Comparison of ENCODE assay signal across 8 mouse cellular contexts in genomic region chr5:8995966-8996685, GRCm38 (mm10). TPM values are rescaled to one million over a fixed set of nuclear protein-coding genes. Genes with fewer than 3 reads are reported as not detected.
DNase-seq lines count a peak whose midpoint lies in the region; ATAC-seq and TF ChIP-seq lines count a peak whose summit lies in the region.

No protein-coding gene starts in this region.

- H3K4me2 ChIP-seq in heart, embryonic 12.5 days: peak overlapping the region; percentile 90
- peak overlapping the region; percentile 68 for H3K4me2 ChIP-seq in limb, embryonic 14.5 days (replicated peaks; ENCODE audit: low read depth, low read length, severe bottlenecking)

- WGBS in lung, adult 2 months: 6% methylated on average over 13 of the region's 13 CpGs
- WGBS in heart, embryonic 12.5 days: 15% methylated on average over 13 of the region's 13 CpGs
- 13% methylated on average over 13 of the region's 13 CpGs for WGBS in limb, embryonic 14.5 days
- 7% methylated on average over 13 of the region's 13 CpGs for WGBS in olfactory bulb, adult 2 months

- peaks cover 25% of the 10 kb centered on the region for H3K36me3 ChIP-seq in heart, embryonic 12.5 days
- H3K36me3 ChIP-seq in limb, embryonic 14.5 days (ENCODE audit: control insufficient read depth, insufficient read depth, low read length): peaks cover 13% of the 10 kb centered on the region

- no peaks in the 10 kb centered on the region for H3K9me3 ChIP-seq in heart, embryonic 12.5 days (replicated peaks)
- no peaks in the 10 kb centered on the region for H3K9me3 ChIP-seq in limb, embryonic 14.5 days (ENCODE audit: control insufficient read depth, low read length)

- TF ChIP-seq POLR2A in lung, adult 2 months (IDR thresholded peaks at IDR 0.05; ENCODE audit: borderline replicate concordance, extremely low read depth, low read depth, low read length): no peak
- TF ChIP-seq POLR2A in bone marrow macrophage, adult 2 months (IDR thresholded peaks at IDR 0.05; ENCODE audit: borderline replicate concordance, low read depth, low read length): no peak
- TF ChIP-seq POLR2A in limb, embryonic 14.5 days (IDR thresholded peaks at IDR 0.05; ENCODE audit: borderline replicate concordance, extremely low read depth, insufficient read depth, insufficient read length): no peak
- no peak for TF ChIP-seq POLR2A in olfactory bulb, adult 2 months (IDR thresholded peaks at IDR 0.05; ENCODE audit: insufficient read depth, low read depth, low read length)

- H3K4me3 ChIP-seq in lung, adult 2 months (replicated peaks; ENCODE audit: extremely low read depth, low read depth, low read length): peak overlapping the region; percentile 86
- peak overlapping the region; percentile 77 for H3K4me3 ChIP-seq in bone marrow macrophage, adult 2 months (ENCODE audit: insufficient read depth, low read length)
- peak overlapping the region; percentile 85 for H3K4me3 ChIP-seq in heart, embryonic 12.5 days
- peak overlapping the region; percentile 72 for H3K4me3 ChIP-seq in limb, embryonic 14.5 days (replicated peaks; ENCODE audit: low read length)
- peak overlapping the region; percentile 84 for H3K4me3 ChIP-seq in olfactory bulb, adult 2 months (ENCODE audit: insufficient read depth, low read depth, low read length)

- no peak for TF ChIP-seq CTCF in lung, adult 2 months (IDR thresholded peaks at IDR 0.05; ENCODE audit: insufficient read depth, low read length)
- TF ChIP-seq CTCF in bone marrow macrophage, adult 2 months (IDR thresholded peaks at IDR 0.05; ENCODE audit: low read depth, low read length): no peak
- no peak for TF ChIP-seq CTCF in olfactory bulb, adult 2 months (IDR thresholded peaks at IDR 0.05; ENCODE audit: insufficient read depth, low read depth, low read length)

- no peak for DNase-seq in lung, adult 2 months
- no peak for DNase-seq in lung, postnatal 4 days
- no peak for DNase-seq in limb, embryonic 14.5 days (ENCODE audit: low spot score)
- DNase-seq in thymus, postnatal 0 days (ENCODE audit: low spot score): no peak

- no peaks in the 10 kb centered on the region for H3K27me3 ChIP-seq in heart, embryonic 12.5 days (replicated peaks)
- no peaks in the 10 kb centered on the region for H3K27me3 ChIP-seq in limb, embryonic 14.5 days (ENCODE audit: control insufficient read depth, insufficient read depth, low read length)

- H3K4me1 ChIP-seq in lung, adult 2 months (ENCODE audit: control insufficient read depth, insufficient read depth, low read length): peaks cover 4% of the 10 kb centered on the region; the same call in 1 of the 2 replicates
- peaks cover 12% of the 10 kb centered on the region for H3K4me1 ChIP-seq in bone marrow macrophage, adult 2 months (ENCODE audit: control insufficient read depth, insufficient read depth, low read length)
- H3K4me1 ChIP-seq in heart, embryonic 12.5 days (replicated peaks): peaks cover 10% of the 10 kb centered on the region
- peaks cover 7% of the 10 kb centered on the region for H3K4me1 ChIP-seq in limb, embryonic 14.5 days (ENCODE audit: control insufficient read depth, insufficient read depth, low read length)
- H3K4me1 ChIP-seq in olfactory bulb, adult 2 months (ENCODE audit: control insufficient read depth, insufficient read depth, low read length): no peaks in the 10 kb centered on the region

- peak overlapping the region; percentile 59 for H3K27ac ChIP-seq in bone marrow macrophage, adult 2 months (ENCODE audit: insufficient read depth, low read depth, low read length)
- H3K27ac ChIP-seq in heart, embryonic 12.5 days (ENCODE audit: poor library complexity, severe bottlenecking): peak overlapping the region; percentile 93
- peak overlapping the region; percentile 81 for H3K27ac ChIP-seq in limb, embryonic 14.5 days (replicated peaks; ENCODE audit: low read depth, low read length)
- no peak overlapping the region for H3K27ac ChIP-seq in olfactory bulb, adult 2 months (ENCODE audit: insufficient read depth, low read depth, low read length)

- H3K9ac ChIP-seq in heart, embryonic 12.5 days: peak overlapping the region; percentile 92
- peak overlapping the region; percentile 85 for H3K9ac ChIP-seq in limb, embryonic 14.5 days (ENCODE audit: low read depth, low read length, severe bottlenecking)

- no peak for ATAC-seq in heart, embryonic 12.5 days (ENCODE audit: insufficient number of reproducible peaks, low FRiP score)
- ATAC-seq in limb, embryonic 14.5 days (ENCODE audit: low FRiP score, low read depth): no peak
- ATAC-seq in frontal cortex, adult (ENCODE audit: low TSS enrichment): no peak

RNA-seq across cellular contexts. Expression of gene Crot, which starts 1.0 kb away (rescaled TPM):
- polyA plus RNA-seq in lung, adult 2 months (2012; rRNA removed): 4.7 and 8.6 TPM in 2 replicates
- polyA plus RNA-seq in bone marrow macrophage, adult 2 months (2012; ENCODE audit: insufficient read depth, insufficient read length, missing spikeins): 30.7 and 32.0 TPM in 2 replicates
- polyA plus RNA-seq in heart, embryonic 12.5 days (2016; fragmentation: Nextera tagmentation; extraction: Ambion mirVana): 36.7 and 37.5 TPM in 2 replicates
- polyA plus RNA-seq in limb, embryonic 14.5 days (2012; rRNA removed): 20.6 and 22.8 TPM in 2 replicates
- 41.0 and 43.7 TPM in 2 replicates for polyA plus RNA-seq in limb, embryonic 14.5 days (2014; fragmentation: Nextera tagmentation; extraction: Ambion mirVana)
- not detected in 2 replicates for polyA plus RNA-seq in olfactory bulb, adult 2 months (2012; ENCODE audit: insufficient read depth, insufficient read length, low replicate concordance, missing spikeins)
- polyA plus RNA-seq in thymus, postnatal 0 days (2015; fragmentation: Nextera tagmentation; extraction: Ambion mirVana): 41.6 and 43.4 TPM in 2 replicates
